Mouse (Mus musculus) stomach, postnatal 0 days (tissue): ENCODE measurements around the gene Kif19a.

Source experiments
- CTCF ChIP-seq: IDR thresholded peaks from 2 replicates; pipeline ENCODE4 v1.5.1; 2016; ENCODE audit warnings: antibody characterized with exemption, low read depth, mild to moderate bottlenecking, moderate library complexity
- EP300 ChIP-seq: optimal IDR thresholded peaks from 2 replicates; pipeline ENCODE3; 2016; ENCODE audit warnings: antibody characterized with exemption

DNA sequence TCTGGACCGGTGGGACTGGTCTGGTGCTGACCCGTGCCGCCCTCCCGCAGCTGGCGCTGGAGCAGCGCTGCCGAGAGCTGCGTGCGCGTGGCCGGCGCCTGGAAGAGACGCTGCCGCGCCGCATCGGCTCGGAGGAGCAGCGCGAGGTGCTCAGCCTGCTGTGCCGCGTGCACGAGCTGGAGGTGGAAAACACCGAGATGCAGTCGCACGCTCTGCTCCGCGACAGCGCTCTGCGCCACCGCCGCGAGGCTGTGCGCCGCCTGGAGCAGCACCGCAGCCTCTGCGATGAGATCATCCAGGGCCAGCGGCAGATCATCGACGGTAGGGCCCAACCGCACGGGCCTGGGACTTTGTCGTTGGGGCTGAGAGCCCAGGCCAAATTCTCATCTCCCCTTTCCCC is 21.1 kb downstream of the Kif19a start:
- TF ChIP-seq EP300 = no peak
- TF ChIP-seq CTCF = 0 out of 2 replicates have a peak, but pooled peaks have one; percentile 8
